Mouse (Mus musculus) liver, embryonic 12.5 days (tissue): Measurements from ENCODE around the gene Scel. TPM values are rescaled to one million over a fixed set of nuclear protein-coding genes. Genes with fewer than 3 reads are reported as not detected.

Source experiments
- ATAC-seq: fragments of 200-750 bp; cut with Nextera tagmentation; 2 replicates; pipeline ENCODE4 v1.8.0; 2017; ENCODE audit warnings: moderate number of reproducible peaks, mild to moderate bottlenecking, moderate library complexity
- H3K27ac ChIP-seq: fragments of 300-500 bp; sonication (generic); 2 replicates; pipeline ENCODE4 v1.5.1; 2016; ENCODE audit warnings: mild to moderate bottlenecking
- H3K27me3 ChIP-seq: fragments of 300-500 bp; sonication (generic); replicated peaks from 2 replicates; pipeline ENCODE4 v1.6.1; 2016; ENCODE audit warnings: mild to moderate bottlenecking, moderate library complexity
- H3K36me3 ChIP-seq: fragments of 300-500 bp; sonication (generic); 2 replicates; pipeline ENCODE4 v1.6.1; 2016; ENCODE audit warnings: mild to moderate bottlenecking, moderate library complexity
- H3K4me1 ChIP-seq: fragments of 300-500 bp; sonication (generic); 2 replicates; pipeline ENCODE4 v1.6.1; 2016
- H3K4me2 ChIP-seq: fragments of 300-500 bp; sonication (generic); 2 replicates; pipeline ENCODE4 v1.6.1; 2016; ENCODE audit warnings: mild to moderate bottlenecking, moderate library complexity
- H3K4me3 ChIP-seq: fragments of 300-500 bp; sonication (generic); 2 replicates; pipeline ENCODE4 v1.5.1; 2016; ENCODE audit warnings: mild to moderate bottlenecking, moderate library complexity
- H3K9ac ChIP-seq: fragments of 300-500 bp; sonication (generic); 2 replicates; pipeline ENCODE4 v1.6.1; 2016; ENCODE audit warnings: mild to moderate bottlenecking, moderate library complexity
- H3K9me3 ChIP-seq: fragments of 300-500 bp; sonication (generic); replicated peaks from 2 replicates; pipeline ENCODE4 v1.6.1; 2016; ENCODE audit warnings: mild to moderate bottlenecking, moderate library complexity
- WGBS: fragments of 180-500 bp; shearing (Covaris S2); methylation state at CpG from one replicate; pipeline ENCODE4 v1.1.7; 2016; ENCODE audit not compliant: insufficient replicate concordance; 5-methylcytosine and 5-hydroxymethylcytosine counted together
- polyA plus RNA-seq: library from polyadenylated mRNA; unstranded; fragments of >200 nt; fragmentation: Nextera tagmentation; extraction: Ambion mirVana; gene quantifications from 2 replicates; pipeline ENCODE4 v1.2.1, GENCODE M21; 2016

Scel gene
- polyA plus RNA-seq, 1 experiment from 2014 or later = 0.17 TPM

DNA sequence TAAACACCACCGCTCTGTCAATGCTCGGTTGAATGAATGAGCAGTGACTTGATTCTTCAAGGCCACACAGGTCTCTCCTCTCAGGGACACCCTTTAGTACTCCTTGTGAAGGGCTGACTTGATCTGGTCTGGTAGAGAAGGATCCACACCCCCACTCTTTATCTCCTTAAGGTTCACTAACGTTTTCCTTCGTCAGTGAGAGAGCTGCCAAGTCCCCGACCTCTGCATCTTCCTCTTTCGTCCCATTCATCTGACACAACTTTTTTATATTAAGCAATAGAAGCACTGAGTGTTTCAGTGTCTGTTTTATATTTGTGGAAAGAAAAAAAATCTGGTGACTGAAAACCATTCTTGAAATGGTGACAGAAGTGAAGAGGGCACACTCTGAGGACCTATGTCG, 31.6 kb upstream of the Scel start:
- 71% methylated on average over 7 of the region's 7 CpGs for WGBS
- no peak for ATAC-seq

DNA sequence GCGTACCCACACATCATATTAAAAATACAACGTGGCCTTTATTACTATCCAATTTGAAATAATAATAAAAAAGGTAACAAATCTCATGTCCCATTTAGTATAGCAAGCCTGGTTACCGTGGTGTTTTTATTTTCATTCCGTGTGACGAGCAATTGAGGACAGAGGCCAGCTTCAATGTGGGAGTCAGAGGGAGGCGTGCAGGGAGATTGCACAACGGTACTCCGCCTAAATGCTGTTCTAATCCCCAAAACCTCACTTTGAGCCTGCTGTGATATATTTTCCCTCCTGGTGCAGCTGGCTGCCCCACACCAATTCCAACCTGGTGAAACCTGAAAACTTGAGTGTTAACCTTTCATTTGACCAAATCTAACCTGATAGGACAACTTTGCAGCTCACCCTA, 27.5 kb upstream of the Scel start:
- H3K36me3 ChIP-seq = no peaks in the 10 kb centered on the region
- H3K4me1 ChIP-seq = no peaks in the 10 kb centered on the region
- H3K27me3 ChIP-seq = no peaks in the 10 kb centered on the region
- no peak overlapping the region for H3K27ac ChIP-seq
- no peak overlapping the region for H3K4me2 ChIP-seq
- no peaks in the 10 kb centered on the region for H3K9me3 ChIP-seq
- no peak for ATAC-seq
- H3K4me3 ChIP-seq = no peak overlapping the region
- H3K9ac ChIP-seq = no peak overlapping the region
- WGBS = 74% methylated on average over 8 of the region's 8 CpGs

More for the DNA sequence above, 31.6 kb upstream of the Scel start:
- Histone ChIP-seq H3K9ac (no peak overlapping the region), H3K4me3 (no peak overlapping the region), H3K27ac (no peak overlapping the region), H3K4me2 (no peak overlapping the region), H3K27me3 (no peaks in the 10 kb centered on the region), H3K9me3 (no peaks in the 10 kb centered on the region), H3K36me3 (no peaks in the 10 kb centered on the region), H3K4me1 (no peaks in the 10 kb centered on the region)

- Histone ChIP-seq H3K4me3 (no peak overlapping the region), H3K4me1 (no peaks in the 10 kb centered on the region), H3K36me3 (no peaks in the 10 kb centered on the region), H3K4me2 (no peak overlapping the region), H3K9me3 (0 out of 2 replicates have a peak, but pooled peaks cover 5% of the 10 kb centered on the region), H3K27ac (no peak overlapping the region), H3K27me3 (no peaks in the 10 kb centered on the region), H3K9ac (no peak overlapping the region)
- ATAC-seq = no peak
- WGBS = 56% methylated on average over 5 of the region's 5 CpGs
These were observed 26.2 kb upstream of the Scel start for GRCm38 (mm10) chr14:103486974-103487373.

- Histone ChIP-seq H3K9ac (no peak overlapping the region), H3K36me3 (no peaks in the 10 kb centered on the region), H3K4me3 (no peak overlapping the region), H3K4me2 (no peak overlapping the region), H3K9me3 (0 out of 2 replicates have a peak, but pooled peaks cover 5% of the 10 kb centered on the region), H3K27ac (no peak overlapping the region), H3K27me3 (no peaks in the 10 kb centered on the region), H3K4me1 (no peaks in the 10 kb centered on the region)
- ATAC-seq = no peak
- 65% methylated on average over 3 of the region's 3 CpGs for WGBS
These were observed 24.5 kb upstream of the Scel start for GRCm38 (mm10) chr14:103488659-103489058.

- WGBS = 56% methylated on average over 8 of the region's 8 CpGs
- no peaks in the 10 kb centered on the region for H3K27me3 ChIP-seq
- H3K27ac ChIP-seq = no peak overlapping the region
- H3K4me2 ChIP-seq = no peak overlapping the region
- H3K9me3 ChIP-seq = no peaks in the 10 kb centered on the region
- H3K4me3 ChIP-seq = no peak overlapping the region
- no peak for ATAC-seq
- H3K9ac ChIP-seq = no peak overlapping the region
- H3K36me3 ChIP-seq = no peaks in the 10 kb centered on the region
- no peaks in the 10 kb centered on the region for H3K4me1 ChIP-seq
These were observed 14.9 kb upstream of the Scel start for GRCm38 (mm10) chr14:103498199-103498598.

DNA sequence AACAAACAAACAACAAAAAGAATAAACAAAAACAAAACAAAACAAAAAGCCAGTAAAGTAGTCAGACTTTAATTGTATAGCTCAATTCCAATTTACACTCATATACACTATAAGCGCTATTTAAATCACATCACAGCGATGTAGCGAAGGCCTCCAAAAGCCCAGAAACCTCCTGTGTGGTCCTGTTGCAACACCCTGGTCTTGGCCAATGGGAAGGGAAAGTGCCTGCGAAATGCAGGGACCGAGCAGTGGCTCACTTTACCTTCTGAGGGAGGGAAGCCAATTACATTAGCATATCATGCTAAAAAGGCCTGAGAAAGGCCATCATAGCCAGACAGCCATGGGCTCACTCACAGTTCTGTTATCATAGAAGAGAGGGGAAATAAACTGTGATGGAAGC, 14.5 kb upstream of the Scel start:
- H3K4me3 ChIP-seq = no peak overlapping the region
- WGBS = 68% methylated on average over 5 of the region's 5 CpGs
- no peak overlapping the region for H3K9ac ChIP-seq
- no peaks in the 10 kb centered on the region for H3K27me3 ChIP-seq
- no peak overlapping the region for H3K4me2 ChIP-seq
- no peaks in the 10 kb centered on the region for H3K36me3 ChIP-seq
- no peaks in the 10 kb centered on the region for H3K4me1 ChIP-seq
- ATAC-seq = no peak
- no peaks in the 10 kb centered on the region for H3K9me3 ChIP-seq
- H3K27ac ChIP-seq = no peak overlapping the region

GRCm38 (mm10) chr14:103499060-103499459, 14.1 kb upstream of the Scel start:
- no peak for ATAC-seq
- H3K9me3 ChIP-seq = no peaks in the 10 kb centered on the region
- H3K27ac ChIP-seq = no peak overlapping the region
- 22% methylated on average over 1 of the region's 1 CpGs for WGBS
- H3K4me3 ChIP-seq = no peak overlapping the region
- no peak overlapping the region for H3K4me2 ChIP-seq
- no peaks in the 10 kb centered on the region for H3K27me3 ChIP-seq
- no peak overlapping the region for H3K9ac ChIP-seq
- no peaks in the 10 kb centered on the region for H3K36me3 ChIP-seq
- H3K4me1 ChIP-seq = no peaks in the 10 kb centered on the region

GRCm38 (mm10) chr14:103500309-103500708, 12.8 kb upstream of the Scel start:
- Histone ChIP-seq H3K27ac (no peak overlapping the region), H3K9me3 (no peaks in the 10 kb centered on the region), H3K4me2 (no peak overlapping the region), H3K4me1 (no peaks in the 10 kb centered on the region), H3K27me3 (no peaks in the 10 kb centered on the region), H3K36me3 (no peaks in the 10 kb centered on the region), H3K4me3 (no peak overlapping the region), H3K9ac (no peak overlapping the region)
- ATAC-seq = no peak
- WGBS = 61% methylated on average over 7 of the region's 7 CpGs

- 27% methylated on average over 4 of the region's 4 CpGs for WGBS
These were observed 12.2 kb upstream of the Scel start for GRCm38 (mm10) chr14:103500941-103501340.

GRCm38 (mm10) chr14:103504514-103504913, 8.6 kb upstream of the Scel start:
- no peak for ATAC-seq
- Histone ChIP-seq H3K4me3 (no peak overlapping the region), H3K27me3 (no peaks in the 10 kb centered on the region), H3K27ac (no peak overlapping the region), H3K4me1 (no peaks in the 10 kb centered on the region), H3K4me2 (no peak overlapping the region), H3K9me3 (no peaks in the 10 kb centered on the region), H3K36me3 (no peaks in the 10 kb centered on the region), H3K9ac (no peak overlapping the region)
- 64% methylated on average over 7 of the region's 7 CpGs for WGBS

More at GRCm38 (mm10) chr14:103500941-103501340, 12.2 kb upstream of the Scel start:
- H3K4me3 ChIP-seq = no peak overlapping the region
- H3K4me1 ChIP-seq = no peaks in the 10 kb centered on the region
- no peak overlapping the region for H3K4me2 ChIP-seq
- H3K27ac ChIP-seq = no peak overlapping the region
- no peaks in the 10 kb centered on the region for H3K9me3 ChIP-seq
- ATAC-seq = no peak
- no peak overlapping the region for H3K9ac ChIP-seq
- H3K27me3 ChIP-seq = no peaks in the 10 kb centered on the region
- H3K36me3 ChIP-seq = no peaks in the 10 kb centered on the region

DNA sequence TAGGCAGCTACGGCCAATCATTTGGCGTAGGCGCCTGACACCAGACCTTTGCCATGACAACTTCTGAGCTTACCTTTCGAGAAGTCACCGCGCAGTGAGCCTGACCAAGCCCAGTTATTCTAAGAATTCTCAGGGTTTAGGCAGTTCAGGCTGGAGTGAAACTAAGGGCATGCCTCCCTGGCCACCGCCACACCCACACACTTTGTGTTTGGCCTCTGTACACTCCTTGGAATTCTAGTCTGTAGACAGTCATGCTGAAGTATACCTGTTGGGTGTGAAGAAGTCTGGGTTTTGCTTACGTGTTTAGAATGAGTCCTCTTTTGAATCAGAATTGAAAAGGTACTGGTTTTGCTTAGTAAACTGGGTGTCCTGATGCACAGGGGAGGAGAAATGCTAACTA, 3.6 kb upstream of the Scel start:
- Histone ChIP-seq H3K9me3 (no peaks in the 10 kb centered on the region), H3K36me3 (no peaks in the 10 kb centered on the region), H3K27me3 (no peaks in the 10 kb centered on the region), H3K4me1 (no peaks in the 10 kb centered on the region), H3K9ac (no peak overlapping the region), H3K4me2 (no peak overlapping the region), H3K4me3 (no peak overlapping the region), H3K27ac (no peak overlapping the region)
- 81% methylated on average over 8 of the region's 8 CpGs for WGBS
- ATAC-seq = no peak

DNA sequence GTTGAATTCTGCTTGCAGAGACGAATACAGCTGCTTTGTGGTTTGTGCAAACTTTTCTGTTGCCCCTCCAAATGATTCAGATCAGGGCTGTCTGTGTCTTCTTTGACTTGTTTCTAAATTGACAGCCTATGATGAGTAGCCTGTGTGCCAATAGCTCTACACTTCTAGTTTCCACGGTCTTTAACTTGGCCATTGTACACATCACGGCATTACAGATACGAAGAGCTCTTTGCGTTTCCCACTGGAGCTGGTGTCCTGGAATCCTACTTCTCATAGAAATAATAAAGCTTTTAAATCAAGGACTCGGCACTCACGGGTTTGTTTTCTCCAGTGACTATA, 300 bp downstream of the Scel start:
- H3K4me2 ChIP-seq = no peak overlapping the region
- H3K4me3 ChIP-seq = no peak overlapping the region
- H3K36me3 ChIP-seq = no peaks in the 10 kb centered on the region
- no peak for ATAC-seq
- H3K27me3 ChIP-seq = no peaks in the 10 kb centered on the region
- H3K27ac ChIP-seq = no peak overlapping the region
- WGBS = 65% methylated on average over 7 of the region's 7 CpGs
- no peak overlapping the region for H3K9ac ChIP-seq
- H3K4me1 ChIP-seq = no peaks in the 10 kb centered on the region
- no peaks in the 10 kb centered on the region for H3K9me3 ChIP-seq

DNA sequence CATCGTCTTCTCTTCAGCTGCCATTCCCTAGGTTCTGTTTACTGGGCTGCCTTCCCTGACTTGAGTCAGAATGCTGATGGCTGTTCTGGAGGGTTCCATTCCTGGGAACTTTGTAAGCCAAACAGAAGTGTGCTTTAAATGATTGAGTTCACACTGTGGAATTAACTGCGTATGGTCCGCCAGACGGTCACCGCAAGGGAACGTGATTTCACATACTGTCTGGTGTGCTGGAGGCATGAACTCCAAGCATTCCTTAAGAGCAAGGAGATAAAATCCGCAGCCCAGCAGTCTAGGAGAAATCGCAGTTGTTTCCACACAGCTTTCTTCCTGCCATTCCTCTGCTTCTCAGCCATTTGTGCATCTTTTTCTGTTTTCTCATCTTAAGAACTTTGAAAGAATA, 2.3 kb downstream of the Scel start:
- no peaks in the 10 kb centered on the region for H3K4me1 ChIP-seq
- H3K27ac ChIP-seq = no peak overlapping the region
- 78% methylated on average over 8 of the region's 8 CpGs for WGBS
- no peak overlapping the region for H3K4me3 ChIP-seq
- no peaks in the 10 kb centered on the region for H3K27me3 ChIP-seq
- no peak overlapping the region for H3K9ac ChIP-seq
- H3K36me3 ChIP-seq = no peaks in the 10 kb centered on the region
- H3K9me3 ChIP-seq = no peaks in the 10 kb centered on the region
- ATAC-seq = no peak
- H3K4me2 ChIP-seq = no peak overlapping the region
